Mouse (Mus musculus): Measurements from ENCODE around the gene Wasl.

Wasl gene

GRCm38 (mm10) chr6:24604289-24604688 lies 60.5 kb downstream of the Wasl start:
- no peak for DNase-seq (ENCODE audit: low read depth, low spot score)

DNA sequence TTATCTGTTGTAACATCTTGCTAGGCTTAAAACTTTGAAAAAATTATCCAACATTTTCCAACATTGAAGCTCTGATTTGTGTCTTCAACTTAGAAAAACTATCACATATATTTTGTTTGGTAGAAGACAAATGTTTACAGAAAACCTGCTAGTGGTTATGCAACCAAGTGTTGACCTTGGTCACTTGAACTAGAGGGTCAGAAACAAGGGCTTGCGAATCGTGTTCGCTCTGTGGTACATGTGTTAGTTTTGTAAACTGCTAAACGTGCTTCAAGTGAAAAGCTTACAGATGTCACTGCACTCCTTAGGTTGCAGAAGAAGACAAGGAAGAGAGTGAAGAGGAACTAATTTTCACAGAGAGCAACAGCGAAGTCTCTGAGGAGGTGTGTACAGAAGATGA lies 61.8 kb downstream of the Wasl start:
- no peak for DNase-seq (ENCODE audit: low read depth, low spot score)

DNA sequence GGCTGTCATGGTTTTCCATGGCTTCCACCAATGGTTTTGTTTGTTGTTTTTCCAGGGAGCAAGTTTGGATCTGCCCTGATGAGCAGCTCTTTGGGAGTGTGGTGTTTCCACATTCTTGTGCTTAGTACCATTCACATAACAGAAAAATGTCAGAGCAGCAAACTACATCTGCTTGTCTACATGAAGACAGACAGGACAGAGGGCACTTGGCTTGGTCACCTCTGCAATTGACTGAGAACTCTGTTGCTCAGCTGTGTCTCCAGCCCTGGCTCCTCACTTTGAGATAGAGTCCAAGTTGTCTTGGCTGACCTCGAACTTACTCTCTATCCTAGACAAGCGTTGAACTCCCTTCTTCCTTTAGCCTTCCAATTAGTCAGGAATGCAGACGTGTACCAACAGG lies 62.5 kb downstream of the Wasl start:
- no peak for DNase-seq (ENCODE audit: low read depth, low spot score)

- no peak for DNase-seq (ENCODE audit: low read depth, low spot score)
Measured at GRCm38 (mm10) chr6:24601668-24602067, 63.1 kb downstream of the Wasl start.

DNA sequence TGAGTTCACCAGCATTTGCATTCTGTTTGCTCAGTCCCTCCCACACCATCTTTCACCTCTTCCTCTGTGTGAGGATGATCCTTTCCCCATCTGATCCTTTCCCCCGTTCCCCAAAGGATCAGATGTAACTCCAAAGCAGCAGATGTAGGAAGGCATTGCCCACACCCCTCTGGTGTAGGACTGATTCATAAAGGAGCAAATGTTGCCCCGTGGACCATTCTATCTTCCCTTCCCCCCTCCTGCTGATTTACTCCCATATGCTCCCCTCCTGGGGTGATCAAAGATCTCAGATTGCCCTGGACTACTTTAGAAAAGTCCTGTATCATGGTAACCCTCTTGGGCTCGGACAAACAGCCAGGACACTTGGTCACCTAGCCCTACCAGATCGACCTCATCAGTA lies 64.1 kb downstream of the Wasl start:
- no peak for DNase-seq (ENCODE audit: low read depth, low spot score)

DNA sequence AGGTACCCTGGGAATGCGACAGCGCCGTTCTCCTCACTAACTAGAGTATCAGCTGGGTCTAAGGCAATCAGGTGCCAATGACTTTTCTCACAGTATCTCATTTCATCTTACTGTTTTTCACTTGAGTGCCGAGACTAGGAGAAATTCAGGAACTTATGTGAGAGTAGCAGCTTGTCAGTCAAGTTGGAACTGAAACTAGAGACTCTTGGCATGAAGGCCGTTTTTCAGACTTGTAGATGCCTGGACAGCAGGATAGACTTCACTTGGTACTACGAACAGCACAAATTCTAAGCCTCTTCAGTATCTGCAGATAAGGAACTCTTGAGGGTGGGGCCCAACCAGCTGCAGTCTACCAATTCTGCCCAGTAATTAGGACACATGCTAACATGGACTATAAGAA lies 64.7 kb downstream of the Wasl start:
- DNase-seq (ENCODE audit: low read depth, low spot score) = no peak

DNA sequence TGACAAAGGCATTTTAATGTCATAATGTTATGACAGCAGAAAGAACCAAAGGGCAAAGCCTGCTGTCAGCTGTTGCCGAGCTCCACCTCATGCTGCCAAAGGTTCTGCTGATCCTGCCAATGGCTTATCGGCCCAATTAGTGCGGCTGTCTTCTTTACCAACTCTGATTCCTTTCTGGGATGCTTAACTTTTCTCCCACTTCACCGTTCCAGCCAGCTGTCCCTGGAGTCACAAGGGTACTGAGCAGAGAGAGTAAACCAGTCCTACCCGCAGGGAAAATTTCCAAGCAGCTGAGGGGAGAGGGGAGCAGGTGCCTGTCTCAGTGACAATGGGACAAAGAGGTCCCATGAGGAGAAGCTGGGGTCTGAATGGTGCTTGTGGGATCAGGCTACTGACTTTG lies 65.2 kb downstream of the Wasl start:
- no peak for DNase-seq (ENCODE audit: low read depth, low spot score)

DNA sequence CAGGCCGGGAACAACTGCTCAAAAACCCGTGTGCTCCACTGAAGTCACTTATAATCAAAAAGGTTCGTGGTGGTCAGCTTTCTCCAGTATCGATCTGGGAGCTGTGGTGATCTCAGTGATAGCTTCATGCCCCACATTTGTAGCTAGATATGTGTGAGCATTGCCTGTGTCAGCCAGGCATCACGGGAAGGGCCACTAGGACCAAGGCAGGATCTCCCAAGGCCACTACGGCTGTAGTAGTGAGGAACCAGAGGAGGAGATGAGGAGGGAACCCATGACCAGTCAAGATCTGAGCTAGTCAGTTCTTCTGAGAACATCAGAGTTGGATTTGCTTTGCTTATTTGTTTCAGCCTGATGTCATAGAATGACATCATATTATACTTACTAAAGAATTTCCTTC lies 65.6 kb downstream of the Wasl start:
- no peak for DNase-seq (ENCODE audit: low read depth, low spot score)

- DNase-seq (ENCODE audit: low read depth, low spot score) = no peak
Measured at GRCm38 (mm10) chr6:24597500-24597899, 67.3 kb downstream of the Wasl start, which contains the start of gene Lmod2. TSS of gene Lmod2 (plus strand) at chr6:24597762.

- no peak for DNase-seq (ENCODE audit: low read depth, low spot score)
Measured at GRCm38 (mm10) chr6:24591525-24592218, 73.1 kb downstream of the Wasl start.

- no peak for DNase-seq (ENCODE audit: low read depth, low spot score)
Measured at GRCm38 (mm10) chr6:24590282-24590681, 74.5 kb downstream of the Wasl start.

DNA sequence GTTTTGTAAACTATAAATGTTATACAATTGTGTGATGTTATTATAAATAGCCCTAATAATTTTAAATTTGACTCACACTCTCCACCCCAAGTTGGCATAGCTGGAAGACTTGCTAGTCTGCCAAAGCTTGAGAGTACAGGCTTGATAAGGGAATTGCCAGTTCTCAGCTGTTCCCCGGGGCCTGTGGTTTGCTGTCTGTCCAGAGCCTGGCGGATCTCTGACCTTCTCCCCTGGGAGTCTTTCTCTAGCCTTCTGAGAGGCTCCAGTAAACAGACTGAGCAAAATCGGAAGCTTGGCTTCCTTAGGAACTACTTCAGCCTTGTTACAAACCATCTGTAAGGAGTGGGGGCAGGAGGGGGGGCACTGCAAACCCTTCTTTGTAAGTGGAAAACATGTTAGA lies 77.9 kb downstream of the Wasl start:
- no peak for DNase-seq (ENCODE audit: low read depth, low spot score)

- no peak for DNase-seq (ENCODE audit: low read depth, low spot score)
Measured at GRCm38 (mm10) chr6:24585431-24586310, 79.1 kb downstream of the Wasl start.

DNA sequence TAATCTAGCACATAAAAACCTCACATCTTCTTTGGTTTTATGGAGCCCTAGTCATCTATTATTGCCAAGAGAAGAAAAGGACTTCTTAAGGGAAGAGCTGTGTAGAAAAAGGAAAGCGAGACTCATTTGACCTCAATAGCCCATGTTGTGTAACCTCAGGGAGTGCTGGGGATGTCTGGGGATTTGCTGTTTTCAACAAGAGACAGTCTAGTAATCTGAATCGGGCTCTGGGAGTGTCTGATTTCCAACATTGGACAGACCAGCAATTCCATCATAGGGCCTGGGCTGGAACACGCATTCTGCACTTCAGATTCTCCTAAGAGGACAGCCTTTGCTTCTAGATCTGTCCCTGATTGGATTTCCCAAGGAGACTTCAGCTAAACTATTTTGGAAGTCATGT lies 81.4 kb downstream of the Wasl start:
- no peak for DNase-seq (ENCODE audit: low read depth, low spot score)

- no peak for DNase-seq (ENCODE audit: low read depth, low spot score)
Measured at GRCm38 (mm10) chr6:24573319-24573718, 91.5 kb downstream of the Wasl start.

- DNase-seq (ENCODE audit: low read depth, low spot score) = no peak
Measured at GRCm38 (mm10) chr6:24572431-24572830, 92.4 kb downstream of the Wasl start.

DNA sequence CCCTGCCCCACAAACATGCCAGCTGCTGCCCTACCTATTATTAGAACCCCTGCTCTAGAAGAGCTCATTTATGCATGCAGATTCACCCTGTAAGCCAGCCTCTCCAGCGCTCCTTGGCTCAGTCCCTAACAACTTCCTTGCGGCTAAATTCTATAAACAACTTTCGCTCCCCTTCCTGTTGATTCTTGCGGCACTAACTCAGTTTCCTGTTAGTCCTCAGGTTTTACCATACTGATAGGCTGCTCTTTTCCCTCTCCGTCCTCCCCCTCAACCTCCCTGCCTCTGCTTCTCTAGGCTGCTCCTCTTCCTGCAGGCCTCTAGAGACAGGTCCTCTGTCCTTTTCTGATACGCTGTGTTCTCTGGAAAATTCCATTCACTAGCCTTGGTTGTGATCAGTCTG lies 93.7 kb downstream of the Wasl start:
- no peak for DNase-seq (ENCODE audit: low read depth, low spot score)

GRCm38 (mm10) chr6:24570278-24570677 lies 94.5 kb downstream of the Wasl start:
- DNase-seq (ENCODE audit: low read depth, low spot score) = no peak

DNA sequence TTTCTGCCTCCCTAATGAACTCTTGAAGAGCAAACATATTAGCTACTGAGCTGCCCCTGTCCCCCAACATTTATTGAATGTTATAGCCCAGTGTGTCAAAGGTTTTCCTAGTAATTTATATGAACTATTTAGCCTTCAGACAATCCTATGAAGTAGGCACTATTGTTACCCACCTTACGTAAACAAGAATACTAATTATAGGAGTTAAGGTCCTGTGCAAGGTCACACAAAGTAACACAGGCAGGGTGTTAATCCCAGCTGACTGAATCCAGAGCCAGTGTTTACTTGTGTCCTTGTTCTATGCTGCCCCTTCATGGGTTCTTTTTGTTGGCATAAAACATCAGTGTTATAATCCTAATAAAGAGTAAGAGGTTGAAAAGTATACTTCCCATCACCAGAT lies 95.1 kb downstream of the Wasl start:
- DNase-seq (ENCODE audit: low read depth, low spot score) = no peak

DNA sequence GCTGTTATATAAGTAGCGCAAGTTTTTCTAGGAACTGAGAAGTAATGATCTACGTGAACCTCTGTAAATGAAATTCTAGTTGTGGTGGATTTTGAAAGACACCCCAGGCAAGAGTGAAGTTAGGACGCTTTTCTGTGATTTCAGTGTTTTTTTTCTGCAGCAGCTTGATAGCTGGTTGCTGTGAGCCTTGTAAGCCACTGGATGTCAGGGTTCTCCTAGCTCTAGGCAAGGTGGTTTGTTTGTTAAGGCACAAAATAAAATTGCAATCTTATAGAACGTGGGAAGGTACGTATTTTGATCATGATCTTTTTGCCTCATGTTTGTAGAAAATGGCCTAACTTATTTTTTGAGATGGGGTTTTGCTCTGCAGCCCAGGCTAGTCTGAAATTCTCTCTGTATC lies 95.8 kb downstream of the Wasl start:
- DNase-seq (ENCODE audit: low read depth, low spot score) = no peak

- DNase-seq (ENCODE audit: low read depth, low spot score) = no peak
Measured at GRCm38 (mm10) chr6:24564886-24565285, 99.9 kb downstream of the Wasl start.

- DNase-seq (ENCODE audit: low read depth, low spot score) = no peak
Measured at GRCm38 (mm10) chr6:24564081-24564480, 100.7 kb downstream of the Wasl start.
